Mouse (Mus musculus) gastrocnemius, postnatal 10 days (tissue): ENCODE data around the gene Scarb1. TPM values are rescaled to one million over a fixed set of nuclear protein-coding genes. Genes with fewer than 3 reads are reported as not detected.

Source experiments
- DNase-seq: peaks from one replicate; pipeline ENCODE4 v3.0.0; 2021; ENCODE audit warnings: mixed read lengths
- total RNA-seq, 2 experiments: library from RNA; stranded (reverse); gene quantifications; 2 replicates each; pipeline ENCODE4 v1.2.3; 2021

Gene Scarb1
- total RNA-seq, 2 experiments from 2014 or later: 49.8 to 58.0 TPM

GRCm38 (mm10) chr5:125235398-125235797 lies 105.5 kb downstream of the Scarb1 start:
- no peak for DNase-seq

- DNase-seq: no peak
These were observed 106.5 kb downstream of the Scarb1 start for GRCm38 (mm10) chr5:125234399-125234798.

GRCm38 (mm10) chr5:125233478-125233877 lies 107.4 kb downstream of the Scarb1 start:
- no peak for DNase-seq

GRCm38 (mm10) chr5:125232443-125232979 lies 108.4 kb downstream of the Scarb1 start:
- DNase-seq: no peak

GRCm38 (mm10) chr5:125230463-125230862 lies 110.4 kb downstream of the Scarb1 start:
- no peak for DNase-seq

GRCm38 (mm10) chr5:125229097-125229496 lies 111.8 kb downstream of the Scarb1 start:
- DNase-seq: no peak

- no peak for DNase-seq
These were observed 113.2 kb downstream of the Scarb1 start for GRCm38 (mm10) chr5:125227699-125228098.

Other genes with a start within 250 kb of the Scarb1 start
- gene Ncor2, start 161.9 kb downstream of the Scarb1 start, total RNA-seq: 100 to 1,000 TPM; 116 to 123 TPM
- gene Gm10382, start 48.2 kb upstream of the Scarb1 start, total RNA-seq: under 1 TPM; 0.19 to 0.36 TPM
- gene Ubc, start 49.1 kb upstream of the Scarb1 start, total RNA-seq: 100 to 1,000 TPM; 703 to 712 TPM
- 1 to 10 TPM; 3.7 to 4.6 TPM for gene Dhx37, start 93.0 kb upstream of the Scarb1 start, total RNA-seq
- gene Bri3bp, start 100.5 kb upstream of the Scarb1 start, total RNA-seq: 1 to 10 TPM; 7.6 to 8.0 TPM
- 1 to 10 TPM; 5.1 to 6.6 TPM for gene Aacs, start 134.7 kb upstream of the Scarb1 start, total RNA-seq
- gene Tmem132b, start 190.7 kb upstream of the Scarb1 start, total RNA-seq: under 1 TPM; 0.21 to 0.56 TPM